Mouse (Mus musculus) MEL (cell line): ENCODE data around the gene Serinc5. TPM values are rescaled to one million over a fixed set of nuclear protein-coding genes. Genes with fewer than 3 reads are reported as not detected.

Experiments used
- DNase-seq: peaks from one replicate; pipeline ENCODE4 v3.0.0; 2011; ENCODE audit warnings: low read depth, low spot score
- H3K27ac ChIP-seq: 2 replicates; pipeline ENCODE4 v1.5.1; 2012; ENCODE audit warnings: low read depth, mild to moderate bottlenecking, control low read depth, low read length, moderate library complexity; ENCODE audit not compliant: control insufficient read depth
- H3K27me3 ChIP-seq, 2 experiments: fragments of 150-350 bp in 1 of 2; sonication (generic) in 1 of 2; 2 replicates each; pipeline ENCODE4 v1.6.1; 2012; ENCODE audit warnings: low read length in 2 of 2, mild to moderate bottlenecking in 2 of 2, improper control_type of control experiment in 1 of 2, moderate library complexity in 1 of 2; ENCODE audit not compliant: insufficient read depth in 2 of 2, control insufficient read depth in 1 of 2
- H3K36me3 ChIP-seq, 2 experiments: 2 replicates each; pipeline ENCODE4 v1.6.1; 2012 to 2014; ENCODE audit warnings: low read length in 2 of 2, improper control_type of control experiment in 1 of 2, inconsistent platforms in 1 of 2, mild to moderate bottlenecking in 1 of 2; ENCODE audit not compliant: insufficient read depth in 2 of 2, control insufficient read depth in 1 of 2
- H3K4me1 ChIP-seq, 2 experiments: fragments of 150-350 bp in 1 of 2; sonication (generic) in 1 of 2; 2 replicates each; pipeline ENCODE4 v1.6.1; 2012; ENCODE audit warnings: low read length in 2 of 2, improper control_type of control experiment in 1 of 2, mild to moderate bottlenecking in 1 of 2; ENCODE audit not compliant: insufficient read depth in 2 of 2, control insufficient read depth in 1 of 2
- H3K4me3 ChIP-seq, 2 experiments: fragments of 150-350 bp in 1 of 2; sonication (generic) in 1 of 2; 2 replicates each; pipeline ENCODE4 v1.5.1; 2012; ENCODE audit warnings: low read depth in 2 of 2, low read length in 2 of 2, mild to moderate bottlenecking in 2 of 2, moderate library complexity in 2 of 2, control low read depth in 1 of 2, improper control_type of control experiment in 1 of 2; ENCODE audit not compliant: control insufficient read depth in 1 of 2, insufficient read depth in 1 of 2
- H3K79me2 ChIP-seq: 2 replicates; pipeline ENCODE4 v1.6.1; 2012; ENCODE audit warnings: mild to moderate bottlenecking, low read length, moderate library complexity; ENCODE audit not compliant: control insufficient read depth, poor library complexity, insufficient read depth
- H3K9ac ChIP-seq: 2 replicates; pipeline ENCODE4 v1.6.1; 2012; ENCODE audit warnings: low read depth, mild to moderate bottlenecking, control low read depth, low read length, moderate library complexity; ENCODE audit not compliant: control insufficient read depth, poor library complexity, severe bottlenecking
- H3K9me3 ChIP-seq: fragments of 150-350 bp; sonication (generic); replicated peaks from 2 replicates; pipeline ENCODE4 v1.6.1; 2012; ENCODE audit warnings: mild to moderate bottlenecking, low read length, improper control_type of control experiment, moderate library complexity; ENCODE audit not compliant: insufficient read depth
- CTCF ChIP-seq, 3 experiments: IDR thresholded peaks in 2 of 3; conservative IDR thresholded peaks in 1 of 3; 2 replicates each; pipeline ENCODE4 v1.5.1; 2011 to 2012; ENCODE audit warnings: low read length in 3 of 3, low read depth in 2 of 3, mild to moderate bottlenecking in 2 of 3, improper control_type of control experiment in 1 of 3, inconsistent platforms in 1 of 3, mixed read lengths in 1 of 3, moderate library complexity in 1 of 3; ENCODE audit not compliant: control insufficient read depth in 1 of 3, insufficient read depth in 1 of 3, poor library complexity in 1 of 3, severe bottlenecking in 1 of 3
- E2F4 ChIP-seq: IDR thresholded peaks from 2 replicates; pipeline ENCODE4 v1.6.1; 2011; ENCODE audit warnings: low read depth, low read length, improper control_type of control experiment, borderline replicate concordance
- ELF1 ChIP-seq: IDR thresholded peaks from 2 replicates; pipeline ENCODE4 v1.6.1; 2014; ENCODE audit warnings: low read depth, mild to moderate bottlenecking, inconsistent platforms, low read length, improper control_type of control experiment, moderate library complexity
- JUND ChIP-seq: IDR thresholded peaks from 2 replicates; pipeline ENCODE4 v1.6.1; 2011; ENCODE audit warnings: low read depth, mild to moderate bottlenecking, improper control_type of control experiment, low read length
- KAT2A ChIP-seq: conservative IDR thresholded peaks from 2 replicates; pipeline ENCODE4 v1.6.1; 2012; ENCODE audit warnings: low read depth, low read length, improper control_type of control experiment, inconsistent platforms
- MAX ChIP-seq: IDR thresholded peaks from 2 replicates; pipeline ENCODE4 v1.6.1; 2011; ENCODE audit warnings: low read length, improper control_type of control experiment
- MXI1 ChIP-seq: IDR thresholded peaks from 2 replicates; pipeline ENCODE4 v1.6.1; 2011; ENCODE audit warnings: mild to moderate bottlenecking, low read depth, low read length, improper control_type of control experiment
- MYB ChIP-seq: IDR thresholded peaks from 2 replicates; pipeline ENCODE4 v1.6.1; 2011; ENCODE audit warnings: mild to moderate bottlenecking, low read depth, low read length, improper control_type of control experiment
- MYC ChIP-seq: IDR thresholded peaks from 2 replicates; pipeline ENCODE4 v1.6.1; 2011; ENCODE audit warnings: low read depth, mild to moderate bottlenecking, low read length, improper control_type of control experiment, moderate library complexity
- POLR2A ChIP-seq, 2 experiments: IDR thresholded peaks; 2 replicates each; pipeline ENCODE4 v1.6.1; 2011 to 2012; ENCODE audit warnings: low read length in 2 of 2, mild to moderate bottlenecking in 2 of 2, control low read depth in 1 of 2, improper control_type of control experiment in 1 of 2, low read depth in 1 of 2, moderate library complexity in 1 of 2; ENCODE audit not compliant: control insufficient read depth in 1 of 2, insufficient read depth in 1 of 2, poor library complexity in 1 of 2
- SIN3A ChIP-seq: IDR thresholded peaks from 2 replicates; pipeline ENCODE4 v1.6.1; 2012; ENCODE audit warnings: low read length, improper control_type of control experiment, inconsistent platforms
- TAL1 ChIP-seq: IDR thresholded peaks from 2 replicates; pipeline ENCODE4 v1.6.1; 2012; ENCODE audit warnings: mild to moderate bottlenecking, inconsistent platforms, low read length, moderate library complexity, mixed read lengths
- TCF12 ChIP-seq: IDR thresholded peaks from 2 replicates; pipeline ENCODE4 v1.6.1; 2014; ENCODE audit warnings: low read depth, mild to moderate bottlenecking, inconsistent platforms, low read length, improper control_type of control experiment, moderate library complexity
- UBTF ChIP-seq: IDR thresholded peaks from 2 replicates; pipeline ENCODE4 v1.6.1; 2012; ENCODE audit warnings: low read depth, mild to moderate bottlenecking, inconsistent platforms, low read length, improper control_type of control experiment, moderate library complexity, borderline replicate concordance; ENCODE audit not compliant: insufficient read depth
- USF1 ChIP-seq: IDR thresholded peaks from 2 replicates; pipeline ENCODE4 v1.6.1; 2014; ENCODE audit warnings: low read depth, mild to moderate bottlenecking, inconsistent platforms, low read length, improper control_type of control experiment, moderate library complexity
- ZKSCAN1 ChIP-seq: IDR thresholded peaks from 2 replicates; pipeline ENCODE4 v1.6.1; 2012; ENCODE audit warnings: low read depth, mild to moderate bottlenecking, inconsistent platforms, low read length, improper control_type of control experiment, moderate library complexity
- ZMIZ1 ChIP-seq: IDR thresholded peaks from 2 replicates; pipeline ENCODE4 v1.6.1; 2012; ENCODE audit warnings: low read depth, mild to moderate bottlenecking, inconsistent platforms, low read length, improper control_type of control experiment, moderate library complexity
- polyA plus RNA-seq, 2 experiments: library from polyadenylated mRNA; stranded (reverse) in 1 of 2; unstranded in 1 of 2; fragments of >175 nt in 1 of 2; fragments of >200 nt in 1 of 2; gene quantifications; 2 replicates each; pipeline versions ENCODE4 v1.2.1 to v1.2.4; 2012; ENCODE audit warnings: low replicate concordance in 2 of 2, low read depth in 1 of 2; ENCODE audit not compliant: insufficient read length in 2 of 2, insufficient read depth in 1 of 2, missing spikeins in 1 of 2
- total RNA-seq: library from RNA; depleted of rRNA; stranded (reverse); fragments of 300-350 nt; gene quantifications from 2 replicates; pipeline ENCODE4 v1.2.3, GENCODE M21; 2012

The Serinc5 gene
- total and polyA plus RNA-seq, 3 experiments: 4.0 to 8.8 TPM; not detected in 1

GRCm38 (mm10) chr13:92653283-92653682, 42.4 kb downstream of the Serinc5 start:
- Histone ChIP-seq H3K9me3 (no peaks in the 10 kb centered on the region), H3K27me3 (no peaks in the 10 kb centered on the region), H3K9ac (no peak overlapping the region), H3K27ac (no peak overlapping the region), H3K4me3 (no peak overlapping the region), H3K36me3 (no peaks in the 10 kb centered on the region), H3K4me1 (peaks cover 2 to 3% of the 10 kb centered on the region in 2 experiments; a peak in 2 of 4 replicates), H3K79me2 (no peaks in the 10 kb centered on the region)
- no peak for DNase-seq
- TF ChIP-seq MYC: no peak

DNA sequence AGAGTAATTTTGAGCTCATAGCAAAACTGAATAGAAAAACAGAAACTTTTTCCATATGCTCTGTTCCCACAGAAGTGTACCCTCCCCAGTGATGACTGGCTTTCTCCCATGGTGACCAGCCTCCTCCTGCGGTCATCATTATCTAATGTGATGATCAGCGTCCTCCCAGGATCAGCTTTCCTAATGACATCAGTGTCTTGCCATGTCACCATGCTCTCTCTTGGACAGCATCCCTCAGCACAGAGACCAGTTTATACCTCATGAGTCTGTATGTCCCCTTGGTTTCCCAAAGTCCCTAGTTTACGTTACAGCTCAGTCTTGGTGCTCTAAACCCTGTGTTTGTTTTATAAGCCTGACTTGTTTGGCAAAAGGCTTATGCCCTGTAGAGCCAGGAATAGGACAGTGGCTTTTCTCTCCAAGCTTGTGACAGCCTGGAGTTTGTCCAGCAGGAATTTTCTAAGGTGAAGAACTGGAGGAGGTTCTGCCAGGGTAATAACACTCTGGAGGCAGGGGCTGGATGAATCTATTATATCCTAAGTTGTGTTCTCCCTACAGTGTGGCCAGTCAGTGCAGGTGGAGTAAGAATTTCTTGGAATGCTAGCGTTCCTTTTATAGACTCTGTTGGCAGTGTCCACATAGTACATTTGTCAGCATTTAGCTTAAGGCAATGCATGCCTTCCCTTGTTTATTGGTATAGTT, 46.1 kb downstream of the Serinc5 start:
- no peak for DNase-seq
- H3K9me3 ChIP-seq: no peaks in the 10 kb centered on the region
- H3K4me1 ChIP-seq: peaks cover 2 to 3% of the 10 kb centered on the region in 2 experiments; a peak in 2 of 4 replicates
- H3K4me3 ChIP-seq: no peak overlapping the region
- H3K27me3 ChIP-seq: no peaks in the 10 kb centered on the region
- no peak for TF ChIP-seq MYB
- TF ChIP-seq ZMIZ1: no peak
- no peak for TF ChIP-seq MAX
- no peak for TF ChIP-seq TCF12
- TF ChIP-seq UBTF: no peak
- TF ChIP-seq MXI1: no peak
- TF ChIP-seq E2F4: no peak
- no peak for TF ChIP-seq POLR2A (IDR thresholded peaks at IDR 0.05; ENCODE audit: control insufficient read depth in 1 of 2, insufficient read depth in 1 of 2, low read depth in 1 of 2, low read length in 2 of 2, poor library complexity in 1 of 2)
- no peak for TF ChIP-seq ELF1
- no peak for TF ChIP-seq TAL1
- TF ChIP-seq SIN3A: no peak
- TF ChIP-seq KAT2A: no peak
- TF ChIP-seq JUND: no peak
- no peak for TF ChIP-seq CTCF (IDR thresholded peaks at IDR 0.05 in 2 of 3, conservative IDR thresholded peaks at IDR 0.05 in 1 of 3; ENCODE audit: control insufficient read depth in 1 of 3, insufficient read depth in 1 of 3, low read depth in 2 of 3, low read length in 3 of 3, poor library complexity in 1 of 3, severe bottlenecking in 1 of 3)
- TF ChIP-seq USF1: no peak
- no peak for TF ChIP-seq ZKSCAN1
- TF ChIP-seq, all 39 proteins: peak for 0
- Histone ChIP-seq H3K27ac (no peak overlapping the region), H3K36me3 (no peaks in the 10 kb centered on the region), H3K9ac (no peak overlapping the region), H3K79me2 (no peaks in the 10 kb centered on the region)
